Mouse (Mus musculus) thymus, postnatal 0 days (tissue): ENCODE results near the gene Gnb1l. TPM values are rescaled to one million over a fixed set of nuclear protein-coding genes. Genes with fewer than 3 reads are reported as not detected.
"Not testable (repeated sequence)": the region's sequence is repeated elsewhere in the genome, so short reads cannot be mapped to it uniquely, and the experiment has no call there.

Experiments used
- DNase-seq: peaks from one replicate; pipeline ENCODE4 v3.0.0-alpha.2; 2015; ENCODE audit warnings: low spot score
- polyA plus RNA-seq: library from polyadenylated mRNA; unstranded; fragments of >200 nt; fragmentation: Nextera tagmentation; extraction: Ambion mirVana; gene quantifications from 2 replicates; pipeline ENCODE4 v1.2.1, GENCODE M21; 2015

Gene Gnb1l
- polyA plus RNA-seq, 1 experiment from 2014 or later = 35.2 TPM

DNA sequence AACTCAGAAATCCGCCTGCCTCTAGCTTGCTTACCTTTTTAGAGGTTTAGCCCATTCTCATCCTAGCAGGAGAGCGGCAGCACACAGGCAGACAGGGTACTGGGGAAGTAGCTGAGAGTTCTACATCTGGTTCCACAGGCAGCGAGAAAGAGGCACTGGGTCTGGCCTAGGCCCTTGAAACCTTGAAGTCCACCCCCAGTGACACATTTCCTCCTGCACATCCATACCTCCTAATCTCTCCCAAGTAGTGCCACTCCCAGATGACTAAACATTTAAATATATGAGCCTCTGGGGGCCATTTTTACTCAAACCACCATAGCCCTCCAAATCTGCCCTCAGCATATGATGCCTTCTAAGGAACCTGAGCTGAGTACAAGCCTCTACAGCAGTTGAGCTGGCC lies 16.1 kb upstream of the Gnb1l start:
- no peak for DNase-seq

DNA sequence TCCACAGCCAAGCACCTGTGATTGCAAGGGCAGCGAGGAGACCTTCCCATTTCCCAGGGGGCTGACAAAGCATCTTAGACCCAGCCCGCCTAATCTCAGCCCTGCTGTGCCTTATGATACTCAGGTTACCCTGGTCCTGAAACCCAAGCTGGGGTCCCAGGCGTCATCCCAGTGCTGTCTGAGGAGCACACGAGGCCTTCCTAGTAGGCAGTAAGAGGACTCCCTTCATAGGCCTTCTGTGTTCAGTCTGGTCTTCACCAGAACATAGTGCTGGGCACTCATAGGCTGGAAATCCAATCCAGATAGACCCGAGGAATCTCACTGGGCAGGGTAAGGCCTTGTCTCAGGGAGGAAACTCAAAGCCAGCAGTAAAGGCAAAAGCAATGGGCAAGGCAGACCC lies 14.7 kb upstream of the Gnb1l start:
- no peak for DNase-seq

DNA sequence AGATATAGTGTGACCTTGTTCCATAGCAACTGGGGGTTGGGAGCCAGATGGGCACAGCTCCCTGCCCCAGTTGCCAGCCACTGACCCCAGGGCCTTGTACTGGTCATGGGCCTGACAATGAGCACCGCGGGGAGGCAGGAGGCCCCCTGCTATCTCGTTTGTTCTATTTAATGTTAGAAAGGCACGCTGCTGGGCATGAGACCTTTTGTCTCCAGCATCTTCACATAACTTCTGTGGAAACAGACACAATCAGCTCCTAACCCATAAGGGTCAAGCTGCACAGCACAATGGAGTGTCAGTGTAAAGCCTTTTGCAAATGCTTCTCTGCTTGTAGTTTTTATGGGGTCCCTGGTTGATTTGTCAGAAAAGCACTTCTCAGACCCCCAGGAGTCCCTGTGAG lies 14.1 kb upstream of the Gnb1l start:
- DNase-seq = no peak

GRCm38 (mm10) chr16:18484794-18485435 lies 13.6 kb upstream of the Gnb1l start:
- DNase-seq = no peak

DNA sequence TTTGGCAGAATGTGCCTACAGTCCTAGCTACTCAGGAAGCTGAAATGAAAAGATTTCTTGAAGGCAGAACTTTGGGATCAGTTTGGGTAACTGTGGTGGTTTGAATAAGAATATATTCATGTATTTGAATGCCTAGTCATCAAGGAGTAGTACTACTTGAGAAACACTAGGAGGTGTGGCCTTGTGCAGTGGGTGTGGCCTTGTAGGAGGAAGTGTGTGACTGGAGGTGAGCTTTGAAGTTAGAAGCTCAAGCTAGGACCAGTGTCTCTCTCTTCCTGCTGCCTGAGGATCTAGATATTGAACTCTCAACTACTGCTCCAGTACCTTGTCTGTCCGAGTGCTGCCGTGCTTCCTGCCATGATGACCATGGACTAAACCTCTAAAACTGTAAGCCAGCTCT lies 12.4 kb upstream of the Gnb1l start:
- no peak for DNase-seq

GRCm38 (mm10) chr16:18490281-18490680 lies 8.2 kb upstream of the Gnb1l start:
- no peak for DNase-seq

- DNase-seq = no peak
These were observed 7.6 kb upstream of the Gnb1l start for GRCm38 (mm10) chr16:18490894-18491293.

GRCm38 (mm10) chr16:18497865-18498515 lies 523 bp upstream of the Gnb1l start:
- DNase-seq = no peak

DNA sequence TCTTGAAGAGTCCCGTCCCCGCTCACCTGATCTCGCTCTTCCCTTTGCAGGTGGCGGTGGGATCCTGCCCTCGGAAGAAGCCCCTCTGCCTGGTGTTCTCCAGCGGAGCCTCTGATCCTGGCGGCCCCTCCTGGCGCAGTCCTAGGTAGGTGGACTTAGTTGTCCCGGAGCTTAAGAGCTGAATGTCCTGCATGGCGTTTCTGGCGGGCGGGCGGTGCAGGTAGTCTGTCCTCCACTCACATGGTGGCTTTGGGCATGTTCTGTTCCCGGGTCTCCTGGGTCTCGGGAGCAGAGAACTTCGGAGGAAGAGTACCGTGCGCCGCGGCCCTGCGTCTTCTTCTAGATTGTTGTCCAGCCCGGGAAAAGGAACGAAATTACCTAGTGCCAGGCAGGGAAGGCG lies 483 bp downstream of the Gnb1l start:
- DNase-seq = no peak

DNA sequence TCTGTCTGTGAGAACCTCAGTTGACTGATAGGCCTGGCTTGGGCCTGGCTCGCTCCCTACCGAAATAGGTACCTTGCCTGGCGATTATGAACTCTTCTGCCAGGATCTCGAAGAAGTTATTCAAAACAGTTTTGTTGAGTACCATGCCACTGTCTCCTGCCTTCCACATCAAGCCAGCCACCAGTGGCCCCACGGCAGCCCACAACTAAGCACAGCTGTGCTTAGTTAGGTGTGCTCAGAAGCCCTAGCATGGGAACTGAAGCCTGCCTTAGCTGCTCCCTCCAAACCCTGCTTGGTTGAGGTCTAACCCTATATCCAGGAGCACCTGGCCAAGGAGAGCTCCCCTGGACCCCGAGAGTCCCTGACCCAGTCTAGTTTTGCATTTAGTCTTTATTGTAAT lies 3.0 kb downstream of the Gnb1l start:
- peak; percentile 64 for DNase-seq

- DNase-seq = peak; percentile 83
These were observed 5.2 kb downstream of the Gnb1l start for GRCm38 (mm10) chr16:18503566-18504342.

GRCm38 (mm10) chr16:18506524-18507199 lies 8.1 kb downstream of the Gnb1l start:
- DNase-seq = no peak

- DNase-seq = no peak
These were observed 8.7 kb downstream of the Gnb1l start for GRCm38 (mm10) chr16:18507200-18507549.

- no peak for DNase-seq
These were observed 13.2 kb downstream of the Gnb1l start for GRCm38 (mm10) chr16:18511741-18512140.

GRCm38 (mm10) chr16:18513508-18513907 lies 15.0 kb downstream of the Gnb1l start:
- no peak for DNase-seq

GRCm38 (mm10) chr16:18518091-18518490 lies 19.6 kb downstream of the Gnb1l start:
- peak; percentile 83 for DNase-seq

DNA sequence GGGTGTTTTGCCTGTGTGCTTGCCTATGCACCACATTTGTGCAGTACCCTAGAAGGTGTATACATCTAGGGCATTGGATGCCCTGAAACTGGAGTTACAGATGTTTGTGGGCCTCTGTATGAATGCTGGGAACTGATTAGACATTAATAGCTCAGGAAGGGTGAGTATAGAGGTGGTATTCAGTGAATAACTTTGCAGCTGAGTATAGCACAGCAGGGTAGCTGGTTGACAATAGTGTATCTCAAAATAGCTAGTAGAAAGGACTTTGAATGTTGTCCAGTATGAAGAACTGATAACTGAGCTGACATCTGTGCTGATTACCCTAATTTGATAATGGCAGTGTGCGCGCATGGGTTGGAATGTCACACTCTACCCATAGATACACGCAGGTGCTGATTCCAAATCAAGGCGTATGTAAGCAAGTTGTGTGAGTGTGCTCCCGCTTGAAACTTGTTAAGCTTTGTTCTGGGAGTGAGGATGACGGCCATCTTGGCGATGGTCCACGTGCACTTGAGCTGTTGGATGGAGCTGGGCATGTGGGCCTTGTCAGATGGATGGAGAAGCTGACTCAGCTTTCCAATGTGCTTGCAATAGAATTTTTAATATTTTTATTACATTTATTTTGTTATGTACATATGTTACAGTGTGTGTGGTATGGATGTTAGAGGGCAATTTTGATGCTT lies 25.2 kb downstream of the Gnb1l start:
- DNase-seq = no peak

DNA sequence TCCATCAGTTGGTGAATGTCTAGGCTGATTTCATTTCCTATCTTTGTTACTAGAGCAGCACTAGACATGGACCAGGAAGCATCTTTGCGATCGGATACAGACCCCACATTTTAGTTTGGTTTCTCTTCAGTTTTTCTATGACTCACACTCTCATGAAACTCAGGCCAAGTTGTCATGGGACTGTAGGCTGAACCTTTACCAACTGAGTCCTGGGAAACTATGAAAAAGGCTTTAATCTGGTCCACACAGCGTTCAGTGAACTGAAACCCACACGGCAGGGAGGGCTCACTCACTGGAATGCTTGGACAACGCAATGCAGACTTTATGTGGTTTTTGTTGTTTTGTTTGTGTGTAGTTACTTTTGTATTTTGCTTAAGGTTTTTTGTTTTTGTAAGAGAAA lies 30.1 kb downstream of the Gnb1l start:
- no peak for DNase-seq

- not testable (repeated sequence) for DNase-seq
These were observed 34.5 kb downstream of the Gnb1l start for GRCm38 (mm10) chr16:18533061-18533460.

- DNase-seq = no peak
These were observed 39.0 kb downstream of the Gnb1l start for GRCm38 (mm10) chr16:18537407-18537990.

GRCm38 (mm10) chr16:18539281-18539680 lies 40.8 kb downstream of the Gnb1l start:
- no peak for DNase-seq
